Mouse (Mus musculus) kidney, postnatal 25 days (tissue): ENCODE measurements at regions not wholly inside any gene's neighbourhood (a gene's known extent, or its start where the extent isn't known, plus 50 kb on each side); places are given as distances from the start of the nearest gene placed in this dataset.
A peak's percentile ranks its signal among the peaks of the same experiment; 100 is the strongest.

Source experiments
- DNase-seq, 2 experiments: peaks; one replicate each; pipeline ENCODE4 v3.0.0; 2021; ENCODE audit warnings: mixed read lengths in 2 of 2

DNA sequence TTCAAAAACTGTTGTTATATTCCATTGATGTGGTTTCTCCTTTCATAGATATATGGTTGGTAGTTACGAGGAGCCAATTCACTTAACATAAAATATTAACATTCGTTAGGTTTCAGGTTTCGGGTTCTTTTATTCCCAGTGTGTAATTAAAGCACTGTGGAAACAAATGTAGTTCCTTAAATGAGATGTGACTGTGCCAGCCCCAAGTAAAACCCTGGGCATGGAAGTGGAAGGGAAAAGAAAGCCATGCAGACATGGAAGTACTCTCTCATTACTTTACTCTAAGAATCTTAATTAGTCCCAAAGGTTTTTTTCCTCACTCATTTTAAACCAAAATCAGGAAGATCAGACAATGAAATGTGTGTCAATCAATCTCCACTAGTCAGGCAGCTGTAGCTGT, 784.9 kb upstream of the Apob start:
- no peak for DNase-seq

DNA sequence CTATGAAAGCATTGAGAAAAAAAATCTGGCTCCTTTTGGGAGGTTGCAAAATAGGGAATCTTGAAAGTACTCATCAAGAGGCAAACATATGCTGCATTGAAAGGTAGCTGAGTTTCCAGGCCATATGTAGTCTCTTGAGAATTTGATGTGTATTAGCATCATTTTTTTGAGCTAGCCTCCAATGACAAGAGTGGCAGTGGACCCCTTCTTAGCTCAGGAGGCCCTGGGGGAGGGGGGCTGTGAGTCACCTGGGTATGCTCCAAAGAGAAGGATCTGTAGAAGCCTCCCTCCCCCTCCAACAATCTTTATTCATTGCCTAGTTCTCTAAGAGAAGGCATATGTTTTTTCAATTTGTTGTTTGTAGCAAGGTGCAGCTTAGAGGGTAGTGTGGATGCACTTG, 779.4 kb upstream of the Apob start:
- no peak for DNase-seq

DNA sequence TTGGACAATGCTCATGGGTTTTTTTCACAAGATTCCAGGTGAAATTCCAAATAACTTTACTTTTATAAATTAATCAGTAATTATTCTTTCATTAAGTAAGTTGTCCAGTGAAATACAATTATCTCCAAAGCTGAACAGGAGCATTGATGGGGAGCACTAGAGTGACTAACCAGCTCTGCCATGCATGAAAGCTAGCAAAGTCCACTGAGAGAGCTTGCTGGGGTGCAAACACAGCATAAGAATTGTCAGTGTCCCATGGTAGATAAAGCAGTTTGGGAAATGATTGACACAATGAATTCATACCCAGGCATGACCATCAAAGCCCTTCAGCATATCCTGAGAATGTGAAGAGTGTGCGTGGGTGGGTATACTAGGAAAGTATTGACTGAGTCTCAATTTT, 776.6 kb upstream of the Apob start:
- no peak for DNase-seq

DNA sequence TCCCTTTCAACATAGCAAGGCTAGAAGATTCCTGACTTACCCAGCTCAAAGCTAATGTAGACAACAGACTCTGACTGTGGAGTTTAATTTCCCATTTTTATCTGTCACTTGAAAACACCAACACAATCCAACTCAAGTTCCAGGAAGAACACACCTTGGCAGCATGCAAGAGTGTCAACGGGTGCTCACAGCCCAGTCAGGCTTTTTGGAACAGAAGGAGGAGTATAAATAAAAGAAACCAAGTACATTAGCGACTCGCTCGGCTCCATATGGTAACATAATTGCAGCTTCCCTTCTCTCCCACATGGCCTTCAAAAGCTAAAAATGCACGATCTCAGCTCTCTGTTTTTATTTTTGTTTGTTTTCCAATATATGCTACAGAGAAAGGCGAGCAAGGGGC, 761.8 kb upstream of the Apob start:
- no peak for DNase-seq

DNA sequence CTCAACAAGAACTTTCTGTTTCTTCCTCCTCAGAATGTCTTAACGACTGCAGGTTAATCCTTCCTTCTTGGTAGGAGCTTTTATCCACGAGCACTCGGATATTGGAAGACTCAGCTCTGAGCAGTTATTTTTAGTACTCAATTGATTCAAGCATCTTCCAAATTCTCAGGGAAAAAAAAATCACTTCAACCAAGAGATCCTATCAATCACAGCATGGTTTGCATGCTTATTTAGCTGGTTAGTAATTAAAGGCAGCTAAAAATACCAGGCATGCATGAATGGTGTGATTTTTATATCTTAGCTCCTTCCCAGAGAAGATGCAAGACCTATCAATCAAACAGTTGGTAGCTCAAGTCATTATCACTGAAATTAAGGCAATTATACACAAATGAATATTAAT, 759.9 kb upstream of the Apob start:
- DNase-seq = no peak

DNA sequence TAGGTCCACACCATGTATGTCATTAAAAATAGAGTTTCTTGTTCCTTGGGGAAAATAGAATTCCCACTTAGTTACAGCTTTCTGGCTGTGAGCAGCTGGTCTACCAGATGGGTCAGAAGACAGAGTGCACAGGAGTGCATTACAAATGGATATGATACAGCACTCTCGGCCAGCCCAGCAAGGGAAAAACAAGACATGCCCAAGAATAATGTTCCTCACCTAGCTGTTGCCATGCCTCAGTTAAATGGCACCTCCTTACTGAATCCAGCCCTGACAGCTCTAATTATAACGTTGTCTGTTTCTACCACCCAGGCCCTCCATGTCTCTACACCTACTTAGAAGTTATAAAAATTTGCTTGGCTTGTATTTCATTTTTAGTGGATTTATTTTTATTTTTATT, 749.3 kb upstream of the Apob start:
- DNase-seq = no peak

DNA sequence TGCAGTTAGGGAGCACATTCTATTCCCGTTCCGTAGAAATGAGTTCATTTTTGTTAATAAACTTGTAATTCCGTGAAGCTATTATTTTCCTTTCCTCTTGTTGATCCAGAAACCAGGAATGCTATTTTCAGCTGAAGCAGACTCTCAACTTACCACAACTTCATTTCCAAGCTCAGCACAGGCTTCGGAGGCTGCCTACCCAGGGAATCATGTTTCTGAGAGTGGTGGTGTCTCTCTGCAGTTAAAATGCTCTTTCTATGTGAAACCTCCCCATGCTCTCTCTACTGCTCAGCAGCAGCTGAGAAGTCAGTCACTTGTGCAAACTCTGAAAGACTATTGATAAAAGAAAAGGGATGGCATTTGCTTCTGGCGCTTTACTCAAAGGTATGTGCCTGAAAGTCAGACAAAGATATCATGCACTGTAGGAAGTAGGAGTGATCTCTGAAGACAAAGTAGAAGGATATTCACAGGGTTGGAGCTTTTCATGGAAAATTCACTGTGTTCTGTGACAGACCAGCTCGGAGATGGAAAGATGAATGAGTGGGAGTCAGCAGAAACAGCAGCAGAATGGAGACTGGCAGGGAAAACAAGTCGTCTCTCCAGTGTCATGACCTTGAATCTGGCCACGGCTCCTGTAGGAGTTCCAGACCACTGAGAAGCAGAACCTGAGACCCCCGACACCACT, 748.8 kb upstream of the Apob start:
- no peak for DNase-seq

DNA sequence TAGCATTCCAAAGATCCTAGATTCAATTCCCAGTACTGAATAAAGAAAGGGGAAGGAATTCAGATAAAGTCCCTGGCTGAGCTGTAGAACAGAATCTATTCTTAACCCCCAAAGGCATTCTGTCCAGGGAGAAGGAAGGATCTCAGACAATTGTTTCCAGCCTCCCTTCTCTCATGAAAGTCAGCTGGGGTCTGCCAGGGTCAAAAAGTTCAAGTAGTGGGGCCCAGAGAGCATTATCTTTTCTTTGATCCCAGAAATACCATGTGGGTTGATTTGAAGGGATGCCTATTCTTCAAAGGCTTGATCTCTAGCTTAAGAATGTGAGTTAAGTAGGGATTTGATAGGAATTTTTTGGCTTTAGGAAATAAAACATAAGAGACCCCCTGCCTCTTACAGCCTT, 727.1 kb upstream of the Apob start:
- DNase-seq = no peak

DNA sequence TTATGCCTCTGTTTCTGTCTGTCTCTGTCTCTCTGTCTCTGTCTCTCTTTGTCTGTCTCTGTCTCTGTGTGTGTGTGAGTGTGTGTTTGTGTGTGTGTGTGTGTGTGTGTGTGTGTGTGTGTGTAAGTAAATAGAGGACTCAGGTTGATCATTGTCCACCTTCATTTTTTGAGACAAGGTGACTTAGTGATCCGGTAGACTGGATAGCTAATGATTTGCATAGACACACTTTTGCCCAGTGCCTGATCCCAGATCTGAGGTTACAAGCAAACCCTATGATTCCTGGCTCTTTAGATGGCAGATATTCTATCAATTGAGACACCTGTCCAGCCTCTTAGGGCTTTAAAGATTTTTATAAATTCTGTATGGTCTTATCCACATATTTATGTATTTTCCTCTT, 706.9 kb upstream of the Apob start:
- DNase-seq = peak in 1 of 2 experiments; percentile 8

DNA sequence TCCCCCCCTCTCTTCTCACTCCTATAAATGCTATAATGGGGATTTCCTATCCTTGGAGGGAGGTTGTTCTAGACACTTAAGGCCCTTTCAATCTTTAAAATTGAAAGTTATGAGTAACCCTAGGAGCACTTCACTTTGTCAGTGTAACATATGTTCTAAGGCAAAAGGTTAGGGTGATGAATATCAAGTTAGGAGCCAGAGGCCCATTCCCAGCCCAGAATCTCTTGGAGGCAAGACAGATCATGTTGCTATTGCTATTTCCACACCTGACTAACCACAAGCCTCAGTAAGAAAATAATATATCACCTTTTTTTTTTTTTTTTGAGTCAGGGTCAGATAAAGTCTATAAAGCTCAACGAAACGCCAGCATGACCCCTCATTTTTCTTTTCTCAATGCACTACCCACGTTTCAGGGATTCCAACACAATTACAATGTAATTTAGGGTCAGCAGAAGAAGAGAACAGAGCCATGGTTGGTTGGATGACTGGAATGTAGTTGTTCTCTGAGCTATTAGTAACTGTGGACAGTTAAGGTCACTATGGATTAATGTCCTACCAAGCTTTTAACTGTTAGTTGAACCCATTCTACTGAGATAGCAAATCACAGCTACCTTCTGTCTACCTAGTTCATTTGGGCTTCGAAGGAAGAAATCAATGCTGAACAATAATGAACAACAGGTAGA, 693.0 kb upstream of the Apob start:
- DNase-seq = no peak

DNA sequence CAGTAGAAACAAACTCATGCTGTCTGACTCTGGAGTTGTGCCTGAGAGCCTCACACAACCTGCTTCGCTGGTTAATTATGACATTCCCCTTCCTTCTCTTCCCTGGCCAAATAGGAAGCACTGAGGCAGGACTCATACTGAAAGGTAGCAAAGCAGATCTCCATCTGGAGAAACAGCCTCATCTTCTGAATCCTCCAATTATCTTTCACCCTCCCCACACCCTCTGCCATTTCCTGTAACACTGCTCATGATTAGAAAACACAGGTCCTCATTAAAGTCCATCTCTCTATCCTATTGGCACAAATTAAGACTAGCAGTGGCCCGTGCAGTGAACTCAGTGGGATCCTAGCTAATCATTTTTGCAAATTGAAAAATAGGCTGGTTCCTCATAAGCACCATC, 685.9 kb upstream of the Apob start:
- DNase-seq = no peak

DNA sequence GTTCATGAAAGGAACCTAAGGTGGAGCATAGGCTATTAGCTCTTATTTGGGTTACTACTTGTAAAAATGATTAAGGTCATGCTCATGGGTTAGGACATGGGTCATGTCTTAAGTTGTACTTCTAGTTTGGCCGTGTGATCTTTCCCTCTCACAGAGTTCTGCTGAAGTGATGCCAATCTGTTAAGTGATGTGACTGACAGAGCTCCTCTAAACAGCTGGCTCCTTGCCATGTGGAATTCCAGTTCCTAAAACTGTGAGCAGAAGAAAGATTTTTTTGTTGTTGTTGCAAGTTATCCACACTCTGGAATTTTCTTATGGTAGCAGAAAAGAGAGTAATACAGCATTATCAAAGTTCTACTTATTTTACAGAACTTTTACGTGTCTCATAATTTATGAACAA, 680.4 kb upstream of the Apob start:
- no peak for DNase-seq

DNA sequence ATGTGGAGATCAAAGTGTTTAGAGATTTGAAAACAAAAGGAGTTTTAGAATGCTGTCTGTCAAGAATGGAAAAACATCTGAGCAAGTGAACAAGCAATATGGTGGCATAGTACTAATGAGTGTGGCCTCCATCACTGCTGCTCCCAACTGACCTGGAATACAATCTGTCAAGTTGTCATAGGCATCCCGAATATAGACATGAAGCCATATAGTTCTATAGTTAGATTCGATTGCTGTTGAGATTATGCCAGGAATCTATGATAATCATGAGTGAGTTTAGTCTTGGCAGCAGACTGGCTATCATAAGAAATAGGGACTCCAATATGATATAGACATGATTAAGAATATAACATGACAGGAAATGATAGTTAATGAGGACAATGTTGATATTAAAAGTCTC, 656.0 kb upstream of the Apob start:
- no peak for DNase-seq

DNA sequence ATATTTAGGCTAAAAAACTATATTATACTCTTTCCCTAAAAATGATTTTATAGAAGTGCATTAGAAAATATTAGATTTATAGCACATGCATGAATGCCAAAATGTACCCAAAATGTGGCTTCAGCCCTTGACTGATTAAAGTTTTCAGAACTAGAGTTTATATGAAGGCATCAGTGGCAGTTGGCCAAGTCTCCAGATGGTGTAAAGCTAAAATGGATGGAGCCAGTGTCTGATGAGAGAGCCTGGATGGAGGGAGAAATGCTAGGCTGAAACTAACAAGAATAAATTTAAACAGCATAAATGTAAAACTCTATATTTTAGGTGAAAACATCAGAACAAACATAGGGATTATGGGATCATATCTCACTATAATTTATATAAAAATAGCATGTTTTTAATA, 648.8 kb upstream of the Apob start:
- DNase-seq = no peak
